ENCODE assay signal across 21 mouse cellular contexts in the genomic region with DNA sequence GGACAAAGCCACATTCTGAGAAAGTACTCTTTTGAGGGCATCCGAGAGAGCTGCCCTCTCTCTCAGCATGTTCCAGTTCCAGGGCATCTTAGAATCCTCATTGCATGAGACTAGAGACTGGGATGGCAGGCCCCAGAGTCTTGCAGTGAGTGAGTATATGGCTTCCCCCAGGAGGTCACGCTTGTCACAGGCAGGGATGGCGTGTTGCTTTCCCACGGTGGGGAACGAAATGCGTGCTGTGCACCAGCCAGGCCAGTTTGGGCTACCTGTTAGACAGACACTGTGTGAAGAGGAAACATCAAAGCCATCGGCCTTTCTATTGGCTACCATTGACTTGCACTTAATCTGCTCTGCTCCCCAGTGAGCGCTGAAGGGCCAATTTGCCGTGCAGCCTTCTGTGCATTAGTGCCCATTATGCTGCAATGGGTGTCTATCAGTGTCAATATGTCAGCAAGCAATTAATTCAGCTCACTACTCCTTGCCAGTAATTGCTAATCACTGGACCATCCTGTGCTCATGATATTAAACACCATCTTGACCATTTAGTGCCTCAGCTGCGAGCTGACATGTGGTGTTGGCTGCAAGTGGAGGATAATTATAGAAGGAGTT.
DNase-seq lines count a peak whose midpoint lies in the region; ATAC-seq lines count a peak whose summit lies in the region.
"Had no signal": no experiment of that assay in that cellular context is flagged by ENCODE, and none has a peak within 500 bp of the region (broad histone marks: within the 10 kb centered on the region; RNA-seq: fewer than 3 reads in every experiment).

No protein-coding gene starts in this region.

- H3K4me3 ChIP-seq in forebrain, embryonic 10.5 days: no peak overlapping the region
- no peak overlapping the region for H3K4me3 ChIP-seq in forebrain, embryonic 15.5 days
- H3K4me3 ChIP-seq in midbrain, embryonic 11.5 days (ENCODE audit: low read depth, low read length): no peak overlapping the region
- no peak overlapping the region for H3K4me3 ChIP-seq in midbrain, embryonic 10.5 days
- no peak overlapping the region for H3K4me3 ChIP-seq in heart, embryonic 11.5 days (ENCODE audit: low read depth, low read length)
- H3K4me3 ChIP-seq: embryonic facial prominence, embryonic 15.5 days; gastrocnemius, adult 2 months; heart, embryonic 12.5 days had no signal

- 51% methylated on average over 10 of the region's 10 CpGs for WGBS in forebrain, embryonic 10.5 days
- WGBS in forebrain, embryonic 15.5 days: 32% methylated on average over 10 of the region's 10 CpGs
- 64% methylated on average over 10 of the region's 10 CpGs for WGBS in midbrain, embryonic 11.5 days
- WGBS in midbrain, embryonic 10.5 days: 71% methylated on average over 10 of the region's 10 CpGs
- WGBS in heart, embryonic 11.5 days (ENCODE audit: insufficient replicate concordance): 80% methylated on average over 10 of the region's 10 CpGs

- no peak overlapping the region for H3K9ac ChIP-seq in forebrain, embryonic 15.5 days (replicated peaks)
- H3K9ac ChIP-seq in midbrain, embryonic 11.5 days (ENCODE audit: low read length): no peak overlapping the region
- H3K9ac ChIP-seq in heart, embryonic 11.5 days (ENCODE audit: low read depth, low read length): no peak overlapping the region
- H3K9ac ChIP-seq: embryonic facial prominence, embryonic 15.5 days; heart, embryonic 12.5 days had no signal

- H3K27ac ChIP-seq in forebrain, embryonic 10.5 days: no peak overlapping the region
- no peak overlapping the region for H3K27ac ChIP-seq in forebrain, embryonic 15.5 days (replicated peaks)
- H3K27ac ChIP-seq in midbrain, embryonic 11.5 days (ENCODE audit: low read depth, low read length): no peak overlapping the region
- H3K27ac ChIP-seq in midbrain, embryonic 10.5 days (replicated peaks): no peak overlapping the region
- H3K27ac ChIP-seq in heart, embryonic 11.5 days (ENCODE audit: low read depth, low read length): no peak overlapping the region
- H3K27ac ChIP-seq: embryonic facial prominence, embryonic 15.5 days; gastrocnemius, adult 2 months; kidney, postnatal 0 days had no signal

- no peaks in the 10 kb centered on the region for H3K36me3 ChIP-seq in forebrain, embryonic 10.5 days (replicated peaks)
- no peaks in the 10 kb centered on the region for H3K36me3 ChIP-seq in forebrain, embryonic 15.5 days
- H3K36me3 ChIP-seq in midbrain, embryonic 11.5 days (ENCODE audit: control insufficient read depth, insufficient read depth, low read length): no peaks in the 10 kb centered on the region
- H3K36me3 ChIP-seq in midbrain, embryonic 10.5 days: no peaks in the 10 kb centered on the region
- no peaks in the 10 kb centered on the region for H3K36me3 ChIP-seq in heart, embryonic 11.5 days (ENCODE audit: control insufficient read depth, insufficient read depth, low read length)
- H3K36me3 ChIP-seq: embryonic facial prominence, embryonic 15.5 days; G1E; heart, embryonic 12.5 days had no signal

- no peak for ATAC-seq in forebrain, embryonic 15.5 days (replicated peaks)
- ATAC-seq in midbrain, embryonic 11.5 days (ENCODE audit: low FRiP score): 0 out of 2 replicates have a peak, but pooled peaks have one; percentile 19
- no peak for ATAC-seq in heart, embryonic 11.5 days (replicated peaks; ENCODE audit: insufficient number of reproducible peaks, low FRiP score, low TSS enrichment)
- ATAC-seq: activated CD4-positive, CD25-positive, alpha-beta regulatory T cell, adult 4 months; lung, postnatal 0 days had no signal

- peaks cover 17% of the 10 kb centered on the region for H3K4me1 ChIP-seq in forebrain, embryonic 10.5 days
- peaks cover 6% of the 10 kb centered on the region; the same call in 1 of the 2 replicates for H3K4me1 ChIP-seq in forebrain, embryonic 15.5 days
- no peaks in the 10 kb centered on the region for H3K4me1 ChIP-seq in midbrain, embryonic 11.5 days (ENCODE audit: control insufficient read depth, insufficient read depth, low read length)
- peaks cover 5% of the 10 kb centered on the region for H3K4me1 ChIP-seq in midbrain, embryonic 10.5 days
- no peaks in the 10 kb centered on the region for H3K4me1 ChIP-seq in heart, embryonic 11.5 days (ENCODE audit: control insufficient read depth, insufficient read depth, low read length)
- H3K4me1 ChIP-seq: embryonic facial prominence, embryonic 15.5 days; heart, embryonic 12.5 days had no signal

- H3K27me3 ChIP-seq in forebrain, embryonic 10.5 days (ENCODE audit: poor library complexity, severe bottlenecking): peaks cover 22% of the 10 kb centered on the region
- no peaks in the 10 kb centered on the region for H3K27me3 ChIP-seq in forebrain, embryonic 15.5 days
- no peaks in the 10 kb centered on the region for H3K27me3 ChIP-seq in midbrain, embryonic 11.5 days (ENCODE audit: control insufficient read depth, insufficient read depth, low read length)
- H3K27me3 ChIP-seq in midbrain, embryonic 10.5 days (ENCODE audit: low read depth, poor library complexity, severe bottlenecking): peaks cover 13% of the 10 kb centered on the region; the same call in 1 of the 2 replicates
- no peaks in the 10 kb centered on the region for H3K27me3 ChIP-seq in heart, embryonic 11.5 days (ENCODE audit: control insufficient read depth, insufficient read depth, low read length)
- H3K27me3 ChIP-seq: embryonic facial prominence, embryonic 15.5 days; heart, embryonic 12.5 days had no signal

- H3K4me2 ChIP-seq in forebrain, embryonic 15.5 days (replicated peaks): no peak overlapping the region
- H3K4me2 ChIP-seq in midbrain, embryonic 11.5 days: no peak overlapping the region
- H3K4me2 ChIP-seq in heart, embryonic 11.5 days: no peak overlapping the region
- H3K4me2 ChIP-seq: embryonic facial prominence, embryonic 15.5 days; heart, embryonic 12.5 days had no signal

- peak; percentile 24 for DNase-seq in forebrain, embryonic 10.5 days (ENCODE audit: extremely low spot score, low spot score)
- DNase-seq in midbrain, embryonic 11.5 days (ENCODE audit: low spot score, missing footprints): no peak
- DNase-seq in midbrain, embryonic 10.5 days (ENCODE audit: low spot score): no peak
- peak; percentile 17 for DNase-seq in mesoderm, embryonic 11.5 days (ENCODE audit: low read depth, low spot score)
- peak; percentile 52 for DNase-seq in retina, postnatal 1 day
- DNase-seq: adrenal gland, postnatal 10 days; cerebellum, adult 9-11 months; gastrocnemius, adult 2 months; heart, postnatal 14 days; kidney, adult 18-20 months; liver; right cerebral cortex, adult 18-20 months; thymus, postnatal 25 days had no signal

- H3K9me3 ChIP-seq in forebrain, embryonic 10.5 days: no peaks in the 10 kb centered on the region
- H3K9me3 ChIP-seq in forebrain, embryonic 15.5 days: no peaks in the 10 kb centered on the region
- no peaks in the 10 kb centered on the region for H3K9me3 ChIP-seq in midbrain, embryonic 11.5 days (ENCODE audit: control insufficient read depth, low read length)
- no peaks in the 10 kb centered on the region for H3K9me3 ChIP-seq in midbrain, embryonic 10.5 days (replicated peaks)
- H3K9me3 ChIP-seq in heart, embryonic 11.5 days (replicated peaks; ENCODE audit: control insufficient read depth, low read length): no peaks in the 10 kb centered on the region
- H3K9me3 ChIP-seq: embryonic facial prominence, embryonic 15.5 days; G1E; heart, embryonic 12.5 days had no signal

Comparison
In these comparisons a context has a peak if more than half of its experiments do, and no peak if none do; other contexts are left out.
1. DNase-seq: peak in forebrain, embryonic 10.5 days (single experiment), mesoderm, embryonic 11.5 days (single experiment) and retina, postnatal 1 day (single experiment); none in midbrain, embryonic 11.5 days (single experiment) and midbrain, embryonic 10.5 days (single experiment).